Mouse (Mus musculus): Measurements from ENCODE around the gene Camkv. TPM values are rescaled to one million over a fixed set of nuclear protein-coding genes. Genes with fewer than 3 reads are reported as not detected.

Camkv gene
- polyA plus RNA-seq, 1 experiment: 40.3 TPM

- no peak for DNase-seq (ENCODE audit: low read depth)
- TF ChIP-seq CTCF (IDR thresholded peaks at IDR 0.05; ENCODE audit: borderline replicate concordance, extremely low read depth, insufficient read depth, insufficient read length) (no peak), POLR2A (IDR thresholded peaks at IDR 0.05; ENCODE audit: borderline replicate concordance, extremely low read depth, insufficient read depth, insufficient read length, poor library complexity, severe bottlenecking) (no peak)
These were observed 28.3 kb upstream of the Camkv start for GRCm38 (mm10) chr9:107906967-107907800.

GRCm38 (mm10) chr9:107907801-107908120 is 27.7 kb upstream of the Camkv start:
- DNase-seq (ENCODE audit: low read depth): no peak
- TF ChIP-seq CTCF (IDR thresholded peaks at IDR 0.05; ENCODE audit: borderline replicate concordance, extremely low read depth, insufficient read depth, insufficient read length) (no peak), POLR2A (IDR thresholded peaks at IDR 0.05; ENCODE audit: borderline replicate concordance, extremely low read depth, insufficient read depth, insufficient read length, poor library complexity, severe bottlenecking) (no peak)

- no peak for DNase-seq (ENCODE audit: low read depth)
- TF ChIP-seq CTCF (IDR thresholded peaks at IDR 0.05; ENCODE audit: borderline replicate concordance, extremely low read depth, insufficient read depth, insufficient read length) (no peak), POLR2A (IDR thresholded peaks at IDR 0.05; ENCODE audit: borderline replicate concordance, extremely low read depth, insufficient read depth, insufficient read length, poor library complexity, severe bottlenecking) (no peak)
These were observed 26.9 kb upstream of the Camkv start for GRCm38 (mm10) chr9:107908410-107909158.

- no peak for TF ChIP-seq POLR2A (IDR thresholded peaks at IDR 0.05; ENCODE audit: borderline replicate concordance, extremely low read depth, insufficient read depth, insufficient read length, poor library complexity, severe bottlenecking)
- no peak for DNase-seq (ENCODE audit: low read depth)
These were observed 25.3 kb upstream of the Camkv start for GRCm38 (mm10) chr9:107910025-107910769.

GRCm38 (mm10) chr9:107914764-107915420 is 20.6 kb upstream of the Camkv start:
- no peak for DNase-seq (ENCODE audit: low read depth)
- TF ChIP-seq POLR2A (IDR thresholded peaks at IDR 0.05; ENCODE audit: borderline replicate concordance, extremely low read depth, insufficient read depth, insufficient read length, poor library complexity, severe bottlenecking) (no peak), CTCF (IDR thresholded peaks at IDR 0.05; ENCODE audit: borderline replicate concordance, extremely low read depth, insufficient read depth, insufficient read length) (no peak)

GRCm38 (mm10) chr9:107917895-107918608 is 17.4 kb upstream of the Camkv start:
- peak; percentile 64 for DNase-seq (ENCODE audit: low read depth)
- TF ChIP-seq CTCF (IDR thresholded peaks at IDR 0.05; ENCODE audit: borderline replicate concordance, extremely low read depth, insufficient read depth, insufficient read length) (no peak), POLR2A (IDR thresholded peaks at IDR 0.05; ENCODE audit: borderline replicate concordance, extremely low read depth, insufficient read depth, insufficient read length, poor library complexity, severe bottlenecking) (no peak)

GRCm38 (mm10) chr9:107918884-107919283 is 16.6 kb upstream of the Camkv start:
- TF ChIP-seq POLR2A (IDR thresholded peaks at IDR 0.05; ENCODE audit: borderline replicate concordance, extremely low read depth, insufficient read depth, insufficient read length, poor library complexity, severe bottlenecking) (no peak), CTCF (IDR thresholded peaks at IDR 0.05; ENCODE audit: borderline replicate concordance, extremely low read depth, insufficient read depth, insufficient read length) (no peak)
- no peak for DNase-seq (ENCODE audit: low read depth)

- DNase-seq (ENCODE audit: low read depth): no peak
- no peak for TF ChIP-seq POLR2A (IDR thresholded peaks at IDR 0.05; ENCODE audit: borderline replicate concordance, extremely low read depth, insufficient read depth, insufficient read length, poor library complexity, severe bottlenecking)
- TF ChIP-seq CTCF (IDR thresholded peaks at IDR 0.05; ENCODE audit: borderline replicate concordance, extremely low read depth, insufficient read depth, insufficient read length): no peak
These were observed 16.0 kb upstream of the Camkv start for GRCm38 (mm10) chr9:107919441-107919840.

GRCm38 (mm10) chr9:107923021-107923420 is 12.5 kb upstream of the Camkv start:
- TF ChIP-seq POLR2A (IDR thresholded peaks at IDR 0.05; ENCODE audit: borderline replicate concordance, extremely low read depth, insufficient read depth, insufficient read length, poor library complexity, severe bottlenecking) (no peak), CTCF (IDR thresholded peaks at IDR 0.05; ENCODE audit: borderline replicate concordance, extremely low read depth, insufficient read depth, insufficient read length) (peak; percentile 42; the same call in 1 of the 2 replicates)
- DNase-seq (ENCODE audit: low read depth): no peak

GRCm38 (mm10) chr9:107923956-107924355 is 11.5 kb upstream of the Camkv start:
- TF ChIP-seq CTCF (IDR thresholded peaks at IDR 0.05; ENCODE audit: borderline replicate concordance, extremely low read depth, insufficient read depth, insufficient read length) (no peak), POLR2A (IDR thresholded peaks at IDR 0.05; ENCODE audit: borderline replicate concordance, extremely low read depth, insufficient read depth, insufficient read length, poor library complexity, severe bottlenecking) (no peak)
- DNase-seq (ENCODE audit: low read depth): no peak
